Mouse (Mus musculus) heart, embryonic 13.5 days (tissue): ENCODE measurements around the gene Fahd1. TPM values are rescaled to one million over a fixed set of nuclear protein-coding genes. Genes with fewer than 3 reads are reported as not detected.

Source experiments
- ATAC-seq: fragments of 200-750 bp; cut with Nextera tagmentation; 2 replicates; pipeline ENCODE4 v1.8.0; 2017; ENCODE audit warnings: moderate TSS enrichment; ENCODE audit not compliant: insufficient number of reproducible peaks, low FRiP score, low TSS enrichment; ENCODE audit errors: extremely low read depth
- H3K27ac ChIP-seq: fragments of 300-500 bp; sonication (generic); replicated peaks from 2 replicates; pipeline ENCODE4 v1.5.1; 2015; ENCODE audit warnings: moderate library complexity, mild to moderate bottlenecking, inconsistent platforms
- H3K27me3 ChIP-seq: fragments of 300-500 bp; sonication (generic); replicated peaks from 2 replicates; pipeline ENCODE4 v1.6.1; 2015; ENCODE audit warnings: mild to moderate bottlenecking, inconsistent platforms
- H3K36me3 ChIP-seq: fragments of 300-500 bp; sonication (generic); 2 replicates; pipeline ENCODE4 v1.6.1; 2015; ENCODE audit warnings: mild to moderate bottlenecking, inconsistent platforms
- H3K4me1 ChIP-seq: fragments of 300-500 bp; sonication (generic); 2 replicates; pipeline ENCODE4 v1.6.1; 2015; ENCODE audit warnings: inconsistent platforms
- H3K4me2 ChIP-seq: fragments of 300-500 bp; sonication (generic); 2 replicates; pipeline ENCODE4 v1.6.1; 2015; ENCODE audit warnings: inconsistent platforms, mild to moderate bottlenecking, moderate library complexity
- H3K4me3 ChIP-seq: fragments of 300-500 bp; sonication (generic); 2 replicates; pipeline ENCODE4 v1.5.1; 2015; ENCODE audit warnings: moderate library complexity, mild to moderate bottlenecking, inconsistent platforms
- H3K9ac ChIP-seq: fragments of 300-500 bp; sonication (generic); 2 replicates; pipeline ENCODE4 v1.6.1; 2015; ENCODE audit warnings: inconsistent platforms, mild to moderate bottlenecking, moderate library complexity
- H3K9me3 ChIP-seq: fragments of 300-500 bp; sonication (generic); 2 replicates; pipeline ENCODE4 v1.6.1; 2016; ENCODE audit warnings: inconsistent platforms
- WGBS: fragments of 180-500 bp; shearing (Covaris S2); methylation state at CpG from one replicate; pipeline ENCODE4 v1.1.7; 2015; ENCODE audit warnings: mixed read lengths; 5-methylcytosine and 5-hydroxymethylcytosine counted together
- polyA plus RNA-seq: library from polyadenylated mRNA; unstranded; fragments of >200 nt; fragmentation: Nextera tagmentation; extraction: Ambion mirVana; gene quantifications from 2 replicates; pipeline ENCODE4 v1.2.1, GENCODE M21; 2015

Gene Fahd1
- polyA plus RNA-seq, 1 experiment from 2014 or later = 36.9 TPM

- peaks cover 28% of the 10 kb centered on the region for H3K36me3 ChIP-seq
- H3K9me3 ChIP-seq = no peaks in the 10 kb centered on the region
- no peak overlapping the region for H3K4me2 ChIP-seq
- H3K27me3 ChIP-seq = no peaks in the 10 kb centered on the region
- 46% methylated on average over 7 of the region's 7 CpGs for WGBS
- H3K4me1 ChIP-seq = peaks cover 14% of the 10 kb centered on the region
- H3K4me3 ChIP-seq = no peak overlapping the region
- no peak overlapping the region for H3K27ac ChIP-seq
- ATAC-seq = no peak
- H3K9ac ChIP-seq = no peak overlapping the region
Measured at GRCm38 (mm10) chr17:24881738-24882440, 31.7 kb upstream of the Fahd1 start.

DNA sequence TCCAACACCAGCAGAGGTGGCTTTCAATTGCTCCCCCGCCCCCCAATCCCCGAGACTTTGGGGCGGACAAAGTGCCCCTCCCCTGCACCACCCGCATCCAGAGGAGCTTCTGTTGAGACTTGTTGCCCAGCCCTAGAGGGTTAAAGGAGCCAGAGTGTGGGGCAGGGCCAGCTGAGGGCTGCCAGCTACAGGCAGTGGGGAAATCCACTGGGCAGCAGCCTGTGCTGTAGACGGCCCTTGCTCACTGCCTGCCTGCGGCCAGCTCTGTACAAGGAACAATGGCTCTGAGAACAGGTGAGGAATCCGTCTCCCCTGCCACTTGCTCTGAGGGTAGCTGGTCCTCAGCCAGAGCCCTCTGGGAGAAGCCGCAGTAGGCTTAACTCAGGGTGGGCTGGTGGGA, 28.4 kb upstream of the Fahd1 start:
- ATAC-seq = no peak
- no peak overlapping the region for H3K27ac ChIP-seq
- 70% methylated on average over 8 of the region's 8 CpGs for WGBS

GRCm38 (mm10) chr17:24878117-24878397, 27.9 kb upstream of the Fahd1 start:
- WGBS = 42% methylated on average over 5 of the region's 5 CpGs
- ATAC-seq = no peak
- Histone ChIP-seq H3K27me3 (no peaks in the 10 kb centered on the region), H3K4me1 (0 out of 2 replicates have a peak, but pooled peaks cover 4% of the 10 kb centered on the region), H3K4me3 (no peak overlapping the region), H3K9ac (no peak overlapping the region), H3K4me2 (no peak overlapping the region), H3K27ac (no peak overlapping the region), H3K36me3 (peaks cover 9% of the 10 kb centered on the region), H3K9me3 (no peaks in the 10 kb centered on the region)

More for the DNA sequence above, 28.4 kb upstream of the Fahd1 start:
- no peak overlapping the region for H3K4me2 ChIP-seq
- H3K4me1 ChIP-seq = 0 out of 2 replicates have a peak, but pooled peaks cover 4% of the 10 kb centered on the region
- no peaks in the 10 kb centered on the region for H3K9me3 ChIP-seq
- peaks cover 14% of the 10 kb centered on the region for H3K36me3 ChIP-seq
- H3K9ac ChIP-seq = no peak overlapping the region
- no peak overlapping the region for H3K4me3 ChIP-seq
- no peaks in the 10 kb centered on the region for H3K27me3 ChIP-seq

DNA sequence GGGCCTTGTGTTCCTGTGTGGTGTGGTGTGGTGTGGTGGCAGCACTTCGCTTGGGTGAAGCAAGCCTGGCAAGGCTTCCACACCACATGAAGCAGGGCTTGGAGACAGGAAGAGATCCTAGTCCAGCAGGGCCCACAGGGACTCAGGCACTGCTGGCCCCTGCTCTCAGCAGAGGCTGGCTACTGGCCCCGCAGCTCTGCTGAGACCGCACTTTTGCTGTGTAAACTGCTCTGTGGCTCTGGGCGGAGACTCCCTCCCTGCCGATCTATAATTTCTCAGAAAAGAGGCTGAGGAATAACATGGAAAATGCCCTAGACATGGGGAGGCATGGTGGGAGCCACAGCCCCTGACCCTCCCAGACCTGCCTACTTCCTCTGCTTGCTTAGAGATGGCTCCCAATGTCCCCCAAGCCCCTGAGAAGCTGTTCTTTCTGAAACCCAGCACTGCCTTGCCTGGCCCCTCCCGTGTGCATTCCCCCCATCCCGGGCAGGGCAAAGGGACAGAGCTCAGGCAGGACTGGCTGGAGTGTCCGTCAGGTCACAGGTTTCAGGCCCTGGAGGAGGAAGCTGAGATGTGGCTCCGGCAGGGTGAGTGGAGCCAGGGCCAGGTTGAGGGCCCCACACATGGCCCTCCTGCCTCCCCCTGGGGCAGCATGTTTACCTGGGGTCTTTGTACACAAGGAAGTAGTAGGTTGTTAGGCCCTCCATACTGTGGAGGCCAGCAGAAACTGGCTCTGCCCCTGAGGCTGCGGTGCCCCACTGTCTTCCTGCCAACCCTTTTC, 27.4 kb upstream of the Fahd1 start:
- H3K36me3 ChIP-seq = peaks cover 4% of the 10 kb centered on the region
- 0 out of 2 replicates have a peak, but pooled peaks cover 4% of the 10 kb centered on the region for H3K4me1 ChIP-seq
- no peak for ATAC-seq
- no peak overlapping the region for H3K4me2 ChIP-seq
- H3K27ac ChIP-seq = no peak overlapping the region
- no peaks in the 10 kb centered on the region for H3K9me3 ChIP-seq
- WGBS = 57% methylated on average over 10 of the region's 10 CpGs
- no peak overlapping the region for H3K4me3 ChIP-seq
- H3K9ac ChIP-seq = no peak overlapping the region
- no peaks in the 10 kb centered on the region for H3K27me3 ChIP-seq

DNA sequence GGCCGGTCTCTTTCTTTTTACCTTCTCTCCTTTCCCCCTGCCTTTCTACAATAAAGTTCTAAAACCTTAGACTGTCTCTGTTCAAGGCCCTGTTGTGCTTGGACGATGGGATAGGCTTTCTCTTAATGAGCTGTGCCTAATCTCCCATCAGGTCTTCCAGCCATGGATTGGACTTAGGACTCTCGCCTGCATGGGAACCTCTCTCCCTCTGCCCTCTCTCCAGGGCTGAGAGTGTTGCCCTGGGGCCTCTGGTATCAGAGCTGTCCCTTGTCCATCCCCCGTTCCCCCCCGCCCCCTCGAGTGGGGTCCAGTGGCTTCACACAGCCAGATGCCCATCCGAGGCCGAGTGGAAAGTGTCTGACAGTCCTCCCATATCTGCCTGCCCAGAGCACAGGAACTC, 24.8 kb upstream of the Fahd1 start:
- no peak overlapping the region for H3K4me3 ChIP-seq
- H3K9me3 ChIP-seq = no peaks in the 10 kb centered on the region
- WGBS = 59% methylated on average over 8 of the region's 8 CpGs
- H3K9ac ChIP-seq = no peak overlapping the region
- H3K27ac ChIP-seq = no peak overlapping the region
- no peaks in the 10 kb centered on the region for H3K36me3 ChIP-seq
- ATAC-seq = no peak
- no peaks in the 10 kb centered on the region for H3K4me1 ChIP-seq
- no peak overlapping the region for H3K4me2 ChIP-seq
- no peaks in the 10 kb centered on the region for H3K27me3 ChIP-seq

- 48% methylated on average over 1 of the region's 1 CpGs for WGBS
Measured at GRCm38 (mm10) chr17:24874405-24874745, 24.2 kb upstream of the Fahd1 start.

GRCm38 (mm10) chr17:24873695-24874404, 23.7 kb upstream of the Fahd1 start:
- H3K4me1 ChIP-seq = no peaks in the 10 kb centered on the region
- H3K9ac ChIP-seq = no peak overlapping the region
- no peak overlapping the region for H3K4me3 ChIP-seq
- no peak for ATAC-seq
- no peak overlapping the region for H3K27ac ChIP-seq
- no peaks in the 10 kb centered on the region for H3K36me3 ChIP-seq
- no peaks in the 10 kb centered on the region for H3K9me3 ChIP-seq
- H3K27me3 ChIP-seq = no peaks in the 10 kb centered on the region
- no peak overlapping the region for H3K4me2 ChIP-seq
- 27% methylated on average over 4 of the region's 4 CpGs for WGBS

More at GRCm38 (mm10) chr17:24874405-24874745, 24.2 kb upstream of the Fahd1 start:
- no peaks in the 10 kb centered on the region for H3K4me1 ChIP-seq
- H3K27me3 ChIP-seq = no peaks in the 10 kb centered on the region
- H3K36me3 ChIP-seq = no peaks in the 10 kb centered on the region
- no peak overlapping the region for H3K9ac ChIP-seq
- ATAC-seq = no peak
- H3K4me2 ChIP-seq = no peak overlapping the region
- H3K4me3 ChIP-seq = no peak overlapping the region
- H3K9me3 ChIP-seq = no peaks in the 10 kb centered on the region
- H3K27ac ChIP-seq = no peak overlapping the region

GRCm38 (mm10) chr17:24867914-24868313, 17.8 kb upstream of the Fahd1 start:
- Histone ChIP-seq H3K27me3 (no peaks in the 10 kb centered on the region), H3K36me3 (peaks cover 19% of the 10 kb centered on the region), H3K9ac (no peak overlapping the region), H3K9me3 (no peaks in the 10 kb centered on the region), H3K4me3 (no peak overlapping the region), H3K27ac (no peak overlapping the region), H3K4me2 (no peak overlapping the region), H3K4me1 (no peaks in the 10 kb centered on the region)
- WGBS = 89% methylated on average over 10 of the region's 10 CpGs
- ATAC-seq = no peak

DNA sequence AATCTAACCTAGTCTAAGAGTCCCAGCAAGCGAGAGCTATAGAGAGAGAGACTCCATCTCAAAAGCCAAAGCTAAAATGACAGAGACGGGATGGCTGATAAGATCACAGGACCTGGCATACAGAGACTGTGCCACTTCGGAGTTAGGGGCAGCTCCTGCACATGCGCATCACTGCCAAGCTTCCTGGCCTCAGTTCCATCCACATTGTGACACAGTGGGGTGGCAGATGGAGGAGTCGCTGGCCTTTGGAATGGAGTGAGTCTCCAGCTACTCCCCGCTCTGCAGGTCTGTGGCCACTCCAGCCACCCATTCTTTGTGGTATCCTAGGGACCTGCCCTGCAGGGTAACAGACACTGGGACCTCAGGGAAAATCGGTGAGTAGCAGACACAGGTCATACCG, 15.6 kb upstream of the Fahd1 start, which contains the start of gene Igfals:
Gene Igfals (plus strand): TSS at position 222 of the 400 bp plus-strand sequence.
- H3K4me3 ChIP-seq = no peak within 1 kb of the TSS
- 82% methylated on average over 8 of the region's 8 CpGs for WGBS
- no peaks in the 10 kb centered on the region for H3K9me3 ChIP-seq
- no peak within 1 kb of the TSS for H3K4me2 ChIP-seq
- no peaks in the 10 kb centered on the region for H3K27me3 ChIP-seq
- no peak within 1 kb of the TSS for H3K9ac ChIP-seq
- H3K36me3 ChIP-seq = peaks cover 41% of the 10 kb centered on the region
- no peaks in the 10 kb centered on the region for H3K4me1 ChIP-seq
- ATAC-seq = no peak
- no peak within 1 kb of the TSS for H3K27ac ChIP-seq

GRCm38 (mm10) chr17:24861785-24862184, 11.6 kb upstream of the Fahd1 start:
- no peaks in the 10 kb centered on the region for H3K9me3 ChIP-seq
- no peak overlapping the region for H3K4me3 ChIP-seq
- no peak for ATAC-seq
- peaks cover 60% of the 10 kb centered on the region for H3K36me3 ChIP-seq
- H3K27ac ChIP-seq = no peak overlapping the region
- no peaks in the 10 kb centered on the region for H3K27me3 ChIP-seq
- WGBS = 87% methylated on average over 3 of the region's 3 CpGs
- H3K9ac ChIP-seq = no peak overlapping the region
- H3K4me2 ChIP-seq = no peak overlapping the region
- H3K4me1 ChIP-seq = no peaks in the 10 kb centered on the region

DNA sequence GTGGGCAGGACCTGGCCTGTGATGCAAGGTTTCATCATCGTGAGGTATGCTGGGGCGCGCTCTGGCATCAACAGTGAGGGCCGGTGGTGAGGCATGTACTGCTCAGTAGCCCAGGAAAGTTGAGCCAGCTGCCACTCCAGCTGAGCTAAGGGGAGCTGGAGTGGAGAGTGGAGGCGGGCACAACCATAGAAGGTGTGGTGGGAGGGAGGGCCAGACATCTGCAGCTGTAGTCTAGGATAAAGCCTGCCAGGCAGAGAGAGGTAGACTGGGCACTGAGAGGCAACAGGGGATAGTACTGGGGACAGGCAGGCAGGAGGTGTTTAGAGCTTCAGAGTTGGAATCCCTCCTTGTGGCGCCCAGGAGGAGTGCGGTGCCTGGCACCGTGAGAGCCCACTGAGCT, 9.9 kb upstream of the Fahd1 start:
- no peak for ATAC-seq
- no peak overlapping the region for H3K27ac ChIP-seq
- no peak overlapping the region for H3K4me2 ChIP-seq
- H3K9ac ChIP-seq = no peak overlapping the region
- no peaks in the 10 kb centered on the region for H3K9me3 ChIP-seq
- H3K4me3 ChIP-seq = no peak overlapping the region
- H3K4me1 ChIP-seq = no peaks in the 10 kb centered on the region
- H3K36me3 ChIP-seq = peaks cover 52% of the 10 kb centered on the region
- WGBS = 88% methylated on average over 8 of the region's 8 CpGs
- H3K27me3 ChIP-seq = no peaks in the 10 kb centered on the region
